Mouse (Mus musculus) MEL (cell line): Measurements from ENCODE around the gene Terb1. TPM values are rescaled to one million over a fixed set of nuclear protein-coding genes. Genes with fewer than 3 reads are reported as not detected.

Source experiments
- DNase-seq: peaks from one replicate; pipeline ENCODE4 v3.0.0; 2011; ENCODE audit warnings: low read depth, low spot score
- H3K27ac ChIP-seq: 2 replicates; pipeline ENCODE4 v1.5.1; 2012; ENCODE audit warnings: low read depth, mild to moderate bottlenecking, control low read depth, low read length, moderate library complexity; ENCODE audit not compliant: control insufficient read depth
- H3K27me3 ChIP-seq, 2 experiments: fragments of 150-350 bp in 1 of 2; sonication (generic) in 1 of 2; 2 replicates each; pipeline ENCODE4 v1.6.1; 2012; ENCODE audit warnings: low read length in 2 of 2, mild to moderate bottlenecking in 2 of 2, improper control_type of control experiment in 1 of 2, moderate library complexity in 1 of 2; ENCODE audit not compliant: insufficient read depth in 2 of 2, control insufficient read depth in 1 of 2
- H3K36me3 ChIP-seq, 2 experiments: 2 replicates each; pipeline ENCODE4 v1.6.1; 2012 to 2014; ENCODE audit warnings: low read length in 2 of 2, improper control_type of control experiment in 1 of 2, inconsistent platforms in 1 of 2, mild to moderate bottlenecking in 1 of 2; ENCODE audit not compliant: insufficient read depth in 2 of 2, control insufficient read depth in 1 of 2
- H3K4me1 ChIP-seq, 2 experiments: fragments of 150-350 bp in 1 of 2; sonication (generic) in 1 of 2; 2 replicates each; pipeline ENCODE4 v1.6.1; 2012; ENCODE audit warnings: low read length in 2 of 2, improper control_type of control experiment in 1 of 2, mild to moderate bottlenecking in 1 of 2; ENCODE audit not compliant: insufficient read depth in 2 of 2, control insufficient read depth in 1 of 2
- H3K4me3 ChIP-seq, 2 experiments: fragments of 150-350 bp in 1 of 2; sonication (generic) in 1 of 2; 2 replicates each; pipeline ENCODE4 v1.5.1; 2012; ENCODE audit warnings: low read depth in 2 of 2, low read length in 2 of 2, mild to moderate bottlenecking in 2 of 2, moderate library complexity in 2 of 2, control low read depth in 1 of 2, improper control_type of control experiment in 1 of 2; ENCODE audit not compliant: control insufficient read depth in 1 of 2, insufficient read depth in 1 of 2
- H3K79me2 ChIP-seq: 2 replicates; pipeline ENCODE4 v1.6.1; 2012; ENCODE audit warnings: mild to moderate bottlenecking, low read length, moderate library complexity; ENCODE audit not compliant: control insufficient read depth, poor library complexity, insufficient read depth
- H3K9ac ChIP-seq: 2 replicates; pipeline ENCODE4 v1.6.1; 2012; ENCODE audit warnings: low read depth, mild to moderate bottlenecking, control low read depth, low read length, moderate library complexity; ENCODE audit not compliant: control insufficient read depth, poor library complexity, severe bottlenecking
- H3K9me3 ChIP-seq: fragments of 150-350 bp; sonication (generic); replicated peaks from 2 replicates; pipeline ENCODE4 v1.6.1; 2012; ENCODE audit warnings: mild to moderate bottlenecking, low read length, improper control_type of control experiment, moderate library complexity; ENCODE audit not compliant: insufficient read depth
- BHLHE40 ChIP-seq: IDR thresholded peaks from 2 replicates; pipeline ENCODE4 v1.6.1; 2012; ENCODE audit warnings: low read depth, mild to moderate bottlenecking, inconsistent platforms, low read length, improper control_type of control experiment, borderline replicate concordance
- CHD1 ChIP-seq: IDR thresholded peaks from 2 replicates; pipeline ENCODE4 v1.6.1; 2012; ENCODE audit warnings: low read depth, mild to moderate bottlenecking, inconsistent platforms, low read length, improper control_type of control experiment
- CHD2 ChIP-seq: IDR thresholded peaks from 2 replicates; pipeline ENCODE4 v1.6.1; 2011; ENCODE audit warnings: low read length, improper control_type of control experiment
- CTCF ChIP-seq, 3 experiments: IDR thresholded peaks in 2 of 3; conservative IDR thresholded peaks in 1 of 3; 2 replicates each; pipeline ENCODE4 v1.5.1; 2011 to 2012; ENCODE audit warnings: low read length in 3 of 3, low read depth in 2 of 3, mild to moderate bottlenecking in 2 of 3, improper control_type of control experiment in 1 of 3, inconsistent platforms in 1 of 3, mixed read lengths in 1 of 3, moderate library complexity in 1 of 3; ENCODE audit not compliant: control insufficient read depth in 1 of 3, insufficient read depth in 1 of 3, poor library complexity in 1 of 3, severe bottlenecking in 1 of 3
- E2F4 ChIP-seq: IDR thresholded peaks from 2 replicates; pipeline ENCODE4 v1.6.1; 2011; ENCODE audit warnings: low read depth, low read length, improper control_type of control experiment, borderline replicate concordance
- ELF1 ChIP-seq: IDR thresholded peaks from 2 replicates; pipeline ENCODE4 v1.6.1; 2014; ENCODE audit warnings: low read depth, mild to moderate bottlenecking, inconsistent platforms, low read length, improper control_type of control experiment, moderate library complexity
- EP300 ChIP-seq, 2 experiments: IDR thresholded peaks; 2 replicates each; pipeline ENCODE4 v1.6.1; 2011; ENCODE audit warnings: improper control_type of control experiment in 2 of 2, low read length in 2 of 2, low read depth in 1 of 2, mild to moderate bottlenecking in 1 of 2
- ETS1 ChIP-seq: IDR thresholded peaks from 2 replicates; pipeline ENCODE4 v1.6.1; 2012; ENCODE audit warnings: low read depth, mild to moderate bottlenecking, inconsistent platforms, low read length, improper control_type of control experiment, moderate library complexity
- GABPA ChIP-seq: IDR thresholded peaks from 2 replicates; pipeline ENCODE4 v1.6.1; 2012; ENCODE audit warnings: low read depth, mild to moderate bottlenecking, inconsistent platforms, low read length, improper control_type of control experiment, moderate library complexity
- GATA1 ChIP-seq: IDR thresholded peaks from 2 replicates; pipeline ENCODE4 v1.6.1; 2011; ENCODE audit warnings: low read depth, low read length, improper control_type of control experiment
- HCFC1 ChIP-seq: IDR thresholded peaks from 2 replicates; pipeline ENCODE4 v1.6.1; 2012; ENCODE audit warnings: low read depth, mild to moderate bottlenecking, inconsistent platforms, low read length, improper control_type of control experiment, moderate library complexity
- JUND ChIP-seq: IDR thresholded peaks from 2 replicates; pipeline ENCODE4 v1.6.1; 2011; ENCODE audit warnings: low read depth, mild to moderate bottlenecking, improper control_type of control experiment, low read length
- KAT2A ChIP-seq: conservative IDR thresholded peaks from 2 replicates; pipeline ENCODE4 v1.6.1; 2012; ENCODE audit warnings: low read depth, low read length, improper control_type of control experiment, inconsistent platforms
- MAFK ChIP-seq: IDR thresholded peaks from 2 replicates; pipeline ENCODE4 v1.6.1; 2011; ENCODE audit warnings: low read depth, mild to moderate bottlenecking, low read length, improper control_type of control experiment, borderline replicate concordance
- MAX ChIP-seq: IDR thresholded peaks from 2 replicates; pipeline ENCODE4 v1.6.1; 2011; ENCODE audit warnings: low read length, improper control_type of control experiment
- MAZ ChIP-seq: IDR thresholded peaks from 2 replicates; pipeline ENCODE4 v1.6.1; 2012; ENCODE audit warnings: low read depth, mild to moderate bottlenecking, inconsistent platforms, low read length, improper control_type of control experiment
- MEF2A ChIP-seq: IDR thresholded peaks from 2 replicates; pipeline ENCODE4 v1.6.1; 2014; ENCODE audit warnings: low read depth, mild to moderate bottlenecking, inconsistent platforms, low read length, improper control_type of control experiment; ENCODE audit not compliant: poor library complexity, insufficient replicate concordance, severe bottlenecking; ENCODE audit errors: extremely low read depth
- MXI1 ChIP-seq: IDR thresholded peaks from 2 replicates; pipeline ENCODE4 v1.6.1; 2011; ENCODE audit warnings: mild to moderate bottlenecking, low read depth, low read length, improper control_type of control experiment
- MYB ChIP-seq: IDR thresholded peaks from 2 replicates; pipeline ENCODE4 v1.6.1; 2011; ENCODE audit warnings: mild to moderate bottlenecking, low read depth, low read length, improper control_type of control experiment
- MYC ChIP-seq: IDR thresholded peaks from 2 replicates; pipeline ENCODE4 v1.6.1; 2011; ENCODE audit warnings: low read depth, mild to moderate bottlenecking, low read length, improper control_type of control experiment, moderate library complexity
- NELFE ChIP-seq: IDR thresholded peaks from 2 replicates; pipeline ENCODE4 v1.6.1; 2011; ENCODE audit warnings: low read depth, low read length, improper control_type of control experiment
- POLR2A ChIP-seq, 2 experiments: IDR thresholded peaks; 2 replicates each; pipeline ENCODE4 v1.6.1; 2011 to 2012; ENCODE audit warnings: low read length in 2 of 2, mild to moderate bottlenecking in 2 of 2, control low read depth in 1 of 2, improper control_type of control experiment in 1 of 2, low read depth in 1 of 2, moderate library complexity in 1 of 2; ENCODE audit not compliant: control insufficient read depth in 1 of 2, insufficient read depth in 1 of 2, poor library complexity in 1 of 2
- POLR2AphosphoS2 ChIP-seq: IDR thresholded peaks from 2 replicates; pipeline ENCODE4 v1.6.1; 2011; ENCODE audit warnings: low read length, improper control_type of control experiment
- POLR2AphosphoS5 ChIP-seq: IDR thresholded peaks from 2 replicates; pipeline ENCODE4 v1.6.1; 2012; ENCODE audit warnings: low read depth, borderline replicate concordance, mild to moderate bottlenecking, inconsistent platforms, low read length, moderate library complexity, mixed read lengths
- RAD21 ChIP-seq: IDR thresholded peaks from 2 replicates; pipeline ENCODE4 v1.6.1; 2011; ENCODE audit warnings: mild to moderate bottlenecking, low read depth, low read length, improper control_type of control experiment
- RCOR1 ChIP-seq: IDR thresholded peaks from 2 replicates; pipeline ENCODE4 v1.6.1; 2012; ENCODE audit warnings: low read depth, mild to moderate bottlenecking, inconsistent platforms, low read length, improper control_type of control experiment
- SIN3A ChIP-seq: IDR thresholded peaks from 2 replicates; pipeline ENCODE4 v1.6.1; 2012; ENCODE audit warnings: low read length, improper control_type of control experiment, inconsistent platforms
- SMC3 ChIP-seq: IDR thresholded peaks from 2 replicates; pipeline ENCODE4 v1.6.1; 2011; ENCODE audit warnings: low read depth, low read length, improper control_type of control experiment
- TAL1 ChIP-seq: IDR thresholded peaks from 2 replicates; pipeline ENCODE4 v1.6.1; 2012; ENCODE audit warnings: mild to moderate bottlenecking, inconsistent platforms, low read length, moderate library complexity, mixed read lengths
- TBP ChIP-seq: IDR thresholded peaks from 2 replicates; pipeline ENCODE4 v1.8.0; 2011; ENCODE audit warnings: low read depth, low read length, improper control_type of control experiment
- TCF12 ChIP-seq: IDR thresholded peaks from 2 replicates; pipeline ENCODE4 v1.6.1; 2014; ENCODE audit warnings: low read depth, mild to moderate bottlenecking, inconsistent platforms, low read length, improper control_type of control experiment, moderate library complexity
- USF1 ChIP-seq: IDR thresholded peaks from 2 replicates; pipeline ENCODE4 v1.6.1; 2014; ENCODE audit warnings: low read depth, mild to moderate bottlenecking, inconsistent platforms, low read length, improper control_type of control experiment, moderate library complexity
- ZC3H11A ChIP-seq: IDR thresholded peaks from 2 replicates; pipeline ENCODE4 v1.6.1; 2012; ENCODE audit warnings: low read depth, mild to moderate bottlenecking, inconsistent platforms, low read length, improper control_type of control experiment
- ZKSCAN1 ChIP-seq: IDR thresholded peaks from 2 replicates; pipeline ENCODE4 v1.6.1; 2012; ENCODE audit warnings: low read depth, mild to moderate bottlenecking, inconsistent platforms, low read length, improper control_type of control experiment, moderate library complexity
- ZMIZ1 ChIP-seq: IDR thresholded peaks from 2 replicates; pipeline ENCODE4 v1.6.1; 2012; ENCODE audit warnings: low read depth, mild to moderate bottlenecking, inconsistent platforms, low read length, improper control_type of control experiment, moderate library complexity
- ZNF384 ChIP-seq: IDR thresholded peaks from 2 replicates; pipeline ENCODE4 v1.6.1; 2012; ENCODE audit warnings: low read depth, mild to moderate bottlenecking, inconsistent platforms, low read length, improper control_type of control experiment
- polyA plus RNA-seq, 2 experiments: library from polyadenylated mRNA; stranded (reverse) in 1 of 2; unstranded in 1 of 2; fragments of >175 nt in 1 of 2; fragments of >200 nt in 1 of 2; gene quantifications; 2 replicates each; pipeline versions ENCODE4 v1.2.1 to v1.2.4; 2012; ENCODE audit warnings: low replicate concordance in 2 of 2, low read depth in 1 of 2; ENCODE audit not compliant: insufficient read length in 2 of 2, insufficient read depth in 1 of 2, missing spikeins in 1 of 2
- total RNA-seq: library from RNA; depleted of rRNA; stranded (reverse); fragments of 300-350 nt; gene quantifications from 2 replicates; pipeline ENCODE4 v1.2.3, GENCODE M21; 2012

Terb1 gene
- total and polyA plus RNA-seq, 3 experiments: not detected

GRCm38 (mm10) chr8:104442299-104443124 is 67.2 kb downstream of the Terb1 start, which contains the start of gene Dync1li2:
Gene Dync1li2 (minus strand): TSS chr8:104443047.
- H3K79me2 ChIP-seq: peaks cover 20% of the 10 kb centered on the region
- peak within 1 kb of the TSS; percentile 45 to 84 for H3K4me3 ChIP-seq
- H3K27me3 ChIP-seq: peaks cover 0 to 3% of the 10 kb centered on the region in 2 experiments; a peak in 2 of 4 replicates
- peak; percentile 93 for DNase-seq
- H3K36me3 ChIP-seq: peaks cover 0 to 4% of the 10 kb centered on the region in 2 experiments; a peak in 2 of 4 replicates
- H3K9ac ChIP-seq: peak within 1 kb of the TSS; percentile 83
- no peaks in the 10 kb centered on the region for H3K9me3 ChIP-seq
- H3K27ac ChIP-seq: peak within 1 kb of the TSS; percentile 58
- H3K4me1 ChIP-seq: peaks cover 0 to 12% of the 10 kb centered on the region in 2 experiments; a peak in 2 of 4 replicates
- TF ChIP-seq GATA1 (no peak), MAZ (peak; percentile 38; the same call in 1 of the 2 replicates), MAX (peak; percentile 99), JUND (no peak), MYC (no peak), ZKSCAN1 (no peak), POLR2AphosphoS5 (no peak), USF1 (no peak), MAFK (no peak), ZC3H11A (no peak), ZMIZ1 (no peak), RCOR1 (0 out of 2 replicates have a peak, but pooled peaks have one; percentile 11), CTCF (IDR thresholded peaks at IDR 0.05 in 2 of 3, conservative IDR thresholded peaks at IDR 0.05 in 1 of 3; ENCODE audit: control insufficient read depth in 1 of 3, insufficient read depth in 1 of 3, low read depth in 2 of 3, low read length in 3 of 3, poor library complexity in 1 of 3, severe bottlenecking in 1 of 3) (peak; percentile 67 to 93 (median 82); a peak in 5 of 6 replicates), MEF2A (no peak), HCFC1 (peak; percentile 86), SIN3A (peak; percentile 85), KAT2A (no peak; the same call in 1 of the 2 replicates), NELFE (peak; percentile 70), EP300 (IDR thresholded peaks at IDR 0.05; ENCODE audit: low read depth in 1 of 2, low read length in 2 of 2) (peak in 1 of 2 experiments; percentile 31; a peak in 2 of 4 replicates), ETS1 (peak; percentile 53; the same call in 1 of the 2 replicates), CHD2 (no peak), TAL1 (no peak), POLR2AphosphoS2 (peak; percentile 62; the same call in 1 of the 2 replicates), ELF1 (0 out of 2 replicates have a peak, but pooled peaks have one; percentile 30), MYB (no peak), TCF12 (peak; percentile 32; the same call in 1 of the 2 replicates), CHD1 (no peak), POLR2A (IDR thresholded peaks at IDR 0.05; ENCODE audit: control insufficient read depth in 1 of 2, insufficient read depth in 1 of 2, low read depth in 1 of 2, low read length in 2 of 2, poor library complexity in 1 of 2) (peak; percentile 70 to 80; a peak in 3 of 4 replicates), RAD21 (peak; percentile 50), BHLHE40 (no peak), E2F4 (no peak), MXI1 (peak; percentile 59; the same call in 1 of the 2 replicates), SMC3 (peak; percentile 58), ZNF384 (no peak), GABPA (no peak), TBP (no peak)
